Mouse (Mus musculus) forebrain, embryonic 12.5 days (tissue): Measurements from ENCODE around the gene Spcs2. TPM values are rescaled to one million over a fixed set of nuclear protein-coding genes. Genes with fewer than 3 reads are reported as not detected.
A peak's percentile ranks its signal among the peaks of the same experiment; 100 is the strongest.
"Not testable (repeated sequence)": the region's sequence is repeated elsewhere in the genome, so short reads cannot be mapped to it uniquely, and the experiment has no call there.

Experiments used
- ATAC-seq: fragments of 200-750 bp; cut with Nextera tagmentation; 2 replicates; pipeline ENCODE4 v1.8.0; 2017; ENCODE audit warnings: moderate TSS enrichment; ENCODE audit not compliant: low FRiP score
- H3K27ac ChIP-seq: fragments of 300-500 bp; sonication (generic); 2 replicates; pipeline ENCODE4 v1.5.1; 2016; ENCODE audit warnings: mild to moderate bottlenecking
- H3K27me3 ChIP-seq: fragments of 300-500 bp; sonication (generic); 2 replicates; pipeline ENCODE4 v1.6.1; 2016; ENCODE audit warnings: mild to moderate bottlenecking
- H3K36me3 ChIP-seq: fragments of 300-500 bp; sonication (generic); replicated peaks from 2 replicates; pipeline ENCODE4 v1.6.1; 2016; ENCODE audit warnings: mild to moderate bottlenecking
- H3K4me1 ChIP-seq: fragments of 300-500 bp; sonication (generic); 2 replicates; pipeline ENCODE4 v1.6.1; 2016
- H3K4me2 ChIP-seq: fragments of 300-500 bp; sonication (generic); 2 replicates; pipeline ENCODE4 v1.6.1; 2016; ENCODE audit warnings: mild to moderate bottlenecking, moderate library complexity
- H3K4me3 ChIP-seq: fragments of 300-500 bp; sonication (generic); replicated peaks from 2 replicates; pipeline ENCODE4 v1.5.1; 2016; ENCODE audit warnings: mild to moderate bottlenecking
- H3K9ac ChIP-seq: fragments of 300-500 bp; sonication (generic); 2 replicates; pipeline ENCODE4 v1.6.1; 2016; ENCODE audit warnings: mild to moderate bottlenecking
- H3K9me3 ChIP-seq: fragments of 300-500 bp; sonication (generic); 2 replicates; pipeline ENCODE4 v1.6.1; 2016
- WGBS: fragments of 180-500 bp; shearing (Covaris S2); methylation state at CpG from one replicate; pipeline ENCODE4 v1.1.7; 2016; 5-methylcytosine and 5-hydroxymethylcytosine counted together
- polyA plus RNA-seq: library from polyadenylated mRNA; unstranded; fragments of >200 nt; fragmentation: Nextera tagmentation; extraction: Ambion mirVana; gene quantifications from 2 replicates; pipeline ENCODE4 v1.2.1, GENCODE M21; 2016

Gene Spcs2
- polyA plus RNA-seq, 1 experiment from 2014 or later = 340 TPM

- no peak overlapping the region for H3K4me2 ChIP-seq
- H3K27ac ChIP-seq = no peak overlapping the region
- no peaks in the 10 kb centered on the region for H3K4me1 ChIP-seq
- ATAC-seq = no peak
- no peaks in the 10 kb centered on the region for H3K36me3 ChIP-seq
- no peaks in the 10 kb centered on the region for H3K27me3 ChIP-seq
- WGBS = 92% methylated on average over 2 of the region's 2 CpGs
- no peak overlapping the region for H3K9ac ChIP-seq
- no peaks in the 10 kb centered on the region for H3K9me3 ChIP-seq
- H3K4me3 ChIP-seq = no peak overlapping the region
Observed at GRCm38 (mm10) chr7:99810814-99811213, 52.4 kb downstream of the Spcs2 start.

GRCm38 (mm10) chr7:99807043-99807442 is 56.2 kb downstream of the Spcs2 start:
- H3K4me2 ChIP-seq, H3K4me1 ChIP-seq, H3K4me3 ChIP-seq, H3K27ac ChIP-seq, ATAC-seq, H3K9ac ChIP-seq, H3K9me3 ChIP-seq, H3K27me3 ChIP-seq, H3K36me3 ChIP-seq: not testable (repeated sequence)
- WGBS = 81% methylated on average over 7 of the region's 7 CpGs

GRCm38 (mm10) chr7:99805340-99805739 is 57.9 kb downstream of the Spcs2 start:
- ATAC-seq = no peak
- no peaks in the 10 kb centered on the region for H3K27me3 ChIP-seq
- H3K4me3 ChIP-seq = no peak overlapping the region
- H3K36me3 ChIP-seq = no peaks in the 10 kb centered on the region
- H3K27ac ChIP-seq = no peak overlapping the region
- WGBS = 94% methylated on average over 1 of the region's 1 CpGs
- no peak overlapping the region for H3K9ac ChIP-seq
- H3K9me3 ChIP-seq = no peaks in the 10 kb centered on the region
- H3K4me2 ChIP-seq = no peak overlapping the region
- H3K4me1 ChIP-seq = no peaks in the 10 kb centered on the region

GRCm38 (mm10) chr7:99804033-99804432 is 59.2 kb downstream of the Spcs2 start:
- not testable (repeated sequence) for H3K4me2 ChIP-seq, H3K4me3 ChIP-seq, ATAC-seq, H3K9me3 ChIP-seq, H3K36me3 ChIP-seq, H3K27ac ChIP-seq, H3K4me1 ChIP-seq, H3K27me3 ChIP-seq, H3K9ac ChIP-seq
- 87% methylated on average over 3 of the region's 3 CpGs for WGBS

- Histone ChIP-seq H3K27ac (no peak overlapping the region), H3K4me3 (no peak overlapping the region)
- 75% methylated on average over 8 of the region's 8 CpGs for WGBS
Observed at GRCm38 (mm10) chr7:99803535-99803934, 59.7 kb downstream of the Spcs2 start.

GRCm38 (mm10) chr7:99799118-99799517 is 64.1 kb downstream of the Spcs2 start:
- Histone ChIP-seq H3K9ac (no peak overlapping the region), H3K27ac (no peak overlapping the region), H3K4me2 (no peak overlapping the region), H3K4me3 (no peak overlapping the region), H3K4me1 (peaks cover 18% of the 10 kb centered on the region), H3K27me3 (peaks cover 16% of the 10 kb centered on the region; the same call in 1 of the 2 replicates), H3K36me3 (no peaks in the 10 kb centered on the region), H3K9me3 (no peaks in the 10 kb centered on the region)
- 78% methylated on average over 7 of the region's 7 CpGs for WGBS
- no peak for ATAC-seq

More at GRCm38 (mm10) chr7:99803535-99803934, 59.7 kb downstream of the Spcs2 start:
- Histone ChIP-seq H3K27me3 (no peaks in the 10 kb centered on the region), H3K36me3 (no peaks in the 10 kb centered on the region), H3K9ac (no peak overlapping the region), H3K4me1 (no peaks in the 10 kb centered on the region), H3K4me2 (no peak overlapping the region), H3K9me3 (no peaks in the 10 kb centered on the region)
- ATAC-seq = no peak

GRCm38 (mm10) chr7:99797911-99798647 is 65.2 kb downstream of the Spcs2 start:
- H3K4me3 ChIP-seq = no peak overlapping the region
- H3K36me3 ChIP-seq = no peaks in the 10 kb centered on the region
- no peak overlapping the region for H3K4me2 ChIP-seq
- 36% methylated on average over 6 of the region's 6 CpGs for WGBS
- peak; percentile 54; the same call in 1 of the 2 replicates for ATAC-seq
- H3K9me3 ChIP-seq = no peaks in the 10 kb centered on the region
- no peak overlapping the region for H3K27ac ChIP-seq
- peak overlapping the region; percentile 14; the same call in 1 of the 2 replicates for H3K9ac ChIP-seq
- H3K4me1 ChIP-seq = peaks cover 18% of the 10 kb centered on the region
- peaks cover 16% of the 10 kb centered on the region; the same call in 1 of the 2 replicates for H3K27me3 ChIP-seq

GRCm38 (mm10) chr7:99797261-99797660 is 66.0 kb downstream of the Spcs2 start:
- no peak for ATAC-seq

GRCm38 (mm10) chr7:99796471-99796870 is 66.8 kb downstream of the Spcs2 start:
- H3K4me3 ChIP-seq = no peak overlapping the region
- WGBS = 65% methylated on average over 3 of the region's 3 CpGs
- no peaks in the 10 kb centered on the region for H3K36me3 ChIP-seq
- H3K9ac ChIP-seq = no peak overlapping the region
- peaks cover 18% of the 10 kb centered on the region for H3K4me1 ChIP-seq
- no peak overlapping the region for H3K4me2 ChIP-seq
- H3K27me3 ChIP-seq = peaks cover 16% of the 10 kb centered on the region; the same call in 1 of the 2 replicates
- ATAC-seq = no peak
- H3K27ac ChIP-seq = no peak overlapping the region
- H3K9me3 ChIP-seq = no peaks in the 10 kb centered on the region

More at GRCm38 (mm10) chr7:99797261-99797660, 66.0 kb downstream of the Spcs2 start:
- H3K9ac ChIP-seq = no peak overlapping the region
- peaks cover 18% of the 10 kb centered on the region for H3K4me1 ChIP-seq
- H3K36me3 ChIP-seq = no peaks in the 10 kb centered on the region
- no peak overlapping the region for H3K4me3 ChIP-seq
- H3K9me3 ChIP-seq = no peaks in the 10 kb centered on the region
- no peak overlapping the region for H3K4me2 ChIP-seq
- WGBS = 75% methylated on average over 3 of the region's 3 CpGs
- H3K27me3 ChIP-seq = peaks cover 16% of the 10 kb centered on the region; the same call in 1 of the 2 replicates
- H3K27ac ChIP-seq = no peak overlapping the region

GRCm38 (mm10) chr7:99795192-99795981 is 67.9 kb downstream of the Spcs2 start:
- no peaks in the 10 kb centered on the region for H3K36me3 ChIP-seq
- no peaks in the 10 kb centered on the region for H3K9me3 ChIP-seq
- peak overlapping the region; percentile 23 for H3K4me3 ChIP-seq
- H3K27me3 ChIP-seq = peaks cover 16% of the 10 kb centered on the region; the same call in 1 of the 2 replicates
- ATAC-seq = peak; percentile 65
- H3K9ac ChIP-seq = 0 out of 2 replicates have a peak overlapping the region, but pooled peaks have one; percentile 36
- 10% methylated on average over 17 of the region's 17 CpGs for WGBS
- no peak overlapping the region for H3K27ac ChIP-seq
- H3K4me2 ChIP-seq = peak overlapping the region; percentile 54
- peaks cover 18% of the 10 kb centered on the region for H3K4me1 ChIP-seq

- Histone ChIP-seq H3K27ac (no peak overlapping the region), H3K4me3 (no peak overlapping the region), H3K4me2 (no peak overlapping the region), H3K9ac (no peak overlapping the region), H3K4me1 (peaks cover 18% of the 10 kb centered on the region), H3K36me3 (no peaks in the 10 kb centered on the region), H3K9me3 (no peaks in the 10 kb centered on the region), H3K27me3 (peaks cover 16% of the 10 kb centered on the region; the same call in 1 of the 2 replicates)
- ATAC-seq = no peak
- WGBS = 66% methylated on average over 2 of the region's 2 CpGs
Observed at GRCm38 (mm10) chr7:99794096-99794495, 69.2 kb downstream of the Spcs2 start.

GRCm38 (mm10) chr7:99790816-99791215 is 72.4 kb downstream of the Spcs2 start:
- H3K9me3 ChIP-seq = no peaks in the 10 kb centered on the region
- H3K36me3 ChIP-seq = no peaks in the 10 kb centered on the region
- H3K27me3 ChIP-seq = no peaks in the 10 kb centered on the region
- no peak overlapping the region for H3K9ac ChIP-seq
- no peak overlapping the region for H3K4me3 ChIP-seq
- WGBS = 86% methylated on average over 10 of the region's 10 CpGs
- peaks cover 19% of the 10 kb centered on the region for H3K4me1 ChIP-seq
- no peak overlapping the region for H3K4me2 ChIP-seq
- ATAC-seq = no peak
- H3K27ac ChIP-seq = no peak overlapping the region
